Comparison of ENCODE assay signal across 30 mouse cellular contexts in the genomic region with DNA sequence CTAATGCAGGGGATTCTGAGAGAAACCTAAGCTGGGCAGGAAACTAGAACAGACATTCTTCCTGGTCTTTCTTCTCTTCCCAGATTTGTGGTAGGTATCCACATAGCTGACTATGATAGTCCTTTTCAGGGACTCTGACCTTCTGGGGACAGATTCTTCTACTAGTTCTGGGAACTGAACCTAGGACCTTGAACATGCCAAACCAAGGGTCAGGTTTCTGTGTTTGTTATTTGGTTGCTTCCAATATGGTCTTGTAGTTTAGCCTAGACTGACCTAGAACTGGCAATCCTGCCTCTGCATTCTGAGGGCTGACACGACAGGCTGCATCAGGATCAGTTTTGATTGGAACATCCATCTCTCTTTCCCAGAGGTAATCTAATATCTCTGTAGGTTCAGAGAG.
"Had no signal": no experiment of that assay in that cellular context is flagged by ENCODE, and none has a peak within 500 bp of the region (broad histone marks: within the 10 kb centered on the region; RNA-seq: fewer than 3 reads in every experiment).

No protein-coding gene starts in this region.

- DNase-seq: left cerebral cortex, postnatal 4 days; liver; liver, embryonic 13.5 days; lung, adult 18-20 months; lung, adult 2 months; lung, embryonic 14.5 days; lung, postnatal 10 days; lung, postnatal 14 days; lung, postnatal 36 days; lung, postnatal 4 days; midbrain, embryonic 14.5 days had no signal

- H3K9ac ChIP-seq: limb, embryonic 12.5 days; limb, embryonic 13.5 days; limb, embryonic 15.5 days; liver, embryonic 12.5 days; liver, embryonic 13.5 days; liver, embryonic 14.5 days; liver, embryonic 15.5 days; lung, embryonic 14.5 days; lung, embryonic 15.5 days; midbrain, embryonic 12.5 days; midbrain, embryonic 13.5 days; midbrain, embryonic 15.5 days; neural tube, embryonic 12.5 days had no signal

- H3K9me3 ChIP-seq: limb, embryonic 10.5 days; limb, embryonic 12.5 days; limb, embryonic 13.5 days; limb, embryonic 15.5 days; liver, embryonic 12.5 days; liver, embryonic 13.5 days; liver, embryonic 15.5 days; lung, embryonic 15.5 days; megakaryocyte, embryonic 14.5 days; midbrain, embryonic 10.5 days; midbrain, embryonic 12.5 days; midbrain, embryonic 13.5 days; midbrain, embryonic 15.5 days; neural tube, embryonic 12.5 days had no signal

- ATAC-seq: liver, embryonic 12.5 days; lung, postnatal 0 days; midbrain, embryonic 13.5 days; midbrain, embryonic 15.5 days had no signal

- H3K27me3 ChIP-seq: limb, embryonic 12.5 days; limb, embryonic 13.5 days; limb, embryonic 15.5 days; liver, embryonic 12.5 days; liver, embryonic 13.5 days; liver, embryonic 15.5 days; lung, embryonic 15.5 days; megakaryocyte, embryonic 14.5 days; midbrain, embryonic 12.5 days; midbrain, embryonic 13.5 days; midbrain, embryonic 15.5 days; neural tube, embryonic 12.5 days had no signal

- H3K4me3 ChIP-seq: limb, embryonic 10.5 days; limb, embryonic 12.5 days; limb, embryonic 13.5 days; limb, embryonic 15.5 days; liver, embryonic 12.5 days; liver, embryonic 13.5 days; liver, embryonic 15.5 days; lung, embryonic 15.5 days; megakaryocyte, embryonic 14.5 days; midbrain, embryonic 10.5 days; midbrain, embryonic 12.5 days; midbrain, embryonic 13.5 days; midbrain, embryonic 15.5 days; myocyte; neural tube, embryonic 12.5 days had no signal

- H3K27ac ChIP-seq: limb, embryonic 10.5 days; limb, embryonic 12.5 days; limb, embryonic 13.5 days; limb, embryonic 15.5 days; liver, embryonic 12.5 days; liver, embryonic 13.5 days; liver, embryonic 14.5 days; liver, embryonic 15.5 days; lung, embryonic 15.5 days; macrophage; midbrain, embryonic 10.5 days; midbrain, embryonic 12.5 days; midbrain, embryonic 13.5 days; midbrain, embryonic 15.5 days; neural tube, embryonic 12.5 days had no signal

- H3K4me2 ChIP-seq: limb, embryonic 12.5 days; limb, embryonic 13.5 days; limb, embryonic 15.5 days; liver, embryonic 11.5 days; liver, embryonic 12.5 days; liver, embryonic 13.5 days; liver, embryonic 15.5 days; lung, embryonic 14.5 days; lung, embryonic 15.5 days; midbrain, embryonic 11.5 days; midbrain, embryonic 12.5 days; midbrain, embryonic 13.5 days; midbrain, embryonic 15.5 days; neural tube, embryonic 12.5 days had no signal

- H3K36me3 ChIP-seq: limb, embryonic 13.5 days; limb, embryonic 15.5 days; liver, embryonic 13.5 days; liver, embryonic 15.5 days; lung, embryonic 15.5 days; midbrain, embryonic 12.5 days; midbrain, embryonic 13.5 days; midbrain, embryonic 15.5 days; neural tube, embryonic 12.5 days had no signal
